Mouse (Mus musculus): Measurements from ENCODE around the gene Cdhr5. TPM values are rescaled to one million over a fixed set of nuclear protein-coding genes. Genes with fewer than 3 reads are reported as not detected.
A peak's percentile ranks its signal among the peaks of the same experiment; 100 is the strongest.

Gene Cdhr5
- total RNA-seq, 1 experiment: 0.13 TPM

DNA sequence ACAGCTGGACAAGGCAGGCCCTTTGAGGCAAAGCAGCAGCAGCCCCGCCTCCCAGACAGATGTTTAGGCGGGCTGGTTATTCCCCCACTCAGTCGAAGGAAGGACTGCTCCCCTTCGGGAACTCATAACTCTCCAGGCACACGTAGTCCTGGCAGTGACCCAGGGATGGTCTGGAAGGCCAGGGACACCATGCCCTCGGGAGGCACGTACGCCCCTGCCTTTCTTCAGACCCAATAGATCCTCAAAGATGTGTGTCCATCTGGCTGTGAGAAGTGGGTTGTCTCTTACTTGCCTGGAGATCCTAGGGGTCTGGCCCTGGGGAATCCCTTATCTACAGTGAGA lies 54.5 kb downstream of the Cdhr5 start:
- H3K27ac ChIP-seq (ENCODE audit: insufficient read depth, low read depth, low read length, poor library complexity, severe bottlenecking): no peak overlapping the region
- H3K36me3 ChIP-seq (ENCODE audit: control insufficient read depth, insufficient read depth, low read length, poor library complexity, severe bottlenecking): peaks cover 16% of the 10 kb centered on the region
- peak overlapping the region; percentile 34 to 59; a peak in 3 of 4 replicates for H3K4me3 ChIP-seq (ENCODE audit: insufficient read depth in 1 of 2, low read depth in 1 of 2, low read length in 2 of 2, poor library complexity in 1 of 2, severe bottlenecking in 1 of 2)
- no peak for DNase-seq (ENCODE audit: low read depth, low spot score)
- H3K9me3 ChIP-seq (ENCODE audit: control insufficient read depth, insufficient read depth, low read depth, low read length): no peaks in the 10 kb centered on the region
- TF ChIP-seq ZC3H11A (IDR thresholded peaks at IDR 0.05; ENCODE audit: borderline replicate concordance, low read depth, low read length): no peak
- TF ChIP-seq ZNF384 (IDR thresholded peaks at IDR 0.05; ENCODE audit: low read depth, low read length): no peak
- no peak for TF ChIP-seq CHD2 (IDR thresholded peaks at IDR 0.05; ENCODE audit: low read depth, low read length)
- no peak for TF ChIP-seq MAFK (IDR thresholded peaks at IDR 0.05; ENCODE audit: insufficient read depth, low read depth, low read length)
- no peak for TF ChIP-seq HCFC1 (IDR thresholded peaks at IDR 0.05; ENCODE audit: borderline replicate concordance, insufficient read depth, low read length)
- H3K4me1 ChIP-seq (ENCODE audit: control insufficient read depth in 2 of 2, insufficient read depth in 2 of 2, low read length in 2 of 2, poor library complexity in 1 of 2): peaks cover 0 to 20% of the 10 kb centered on the region in 2 experiments; a peak in 3 of 4 replicates
- H3K9ac ChIP-seq (ENCODE audit: insufficient read depth, low read depth, low read length, poor library complexity, severe bottlenecking): peak overlapping the region; percentile 36; the same call in 1 of the 2 replicates
- in situ Hi-C loops (cut with MboI; ENCODE audit: low sequenced_read_pairs in 2 of 2, unreplicated experiment in 2 of 2): no loop called here

DNA sequence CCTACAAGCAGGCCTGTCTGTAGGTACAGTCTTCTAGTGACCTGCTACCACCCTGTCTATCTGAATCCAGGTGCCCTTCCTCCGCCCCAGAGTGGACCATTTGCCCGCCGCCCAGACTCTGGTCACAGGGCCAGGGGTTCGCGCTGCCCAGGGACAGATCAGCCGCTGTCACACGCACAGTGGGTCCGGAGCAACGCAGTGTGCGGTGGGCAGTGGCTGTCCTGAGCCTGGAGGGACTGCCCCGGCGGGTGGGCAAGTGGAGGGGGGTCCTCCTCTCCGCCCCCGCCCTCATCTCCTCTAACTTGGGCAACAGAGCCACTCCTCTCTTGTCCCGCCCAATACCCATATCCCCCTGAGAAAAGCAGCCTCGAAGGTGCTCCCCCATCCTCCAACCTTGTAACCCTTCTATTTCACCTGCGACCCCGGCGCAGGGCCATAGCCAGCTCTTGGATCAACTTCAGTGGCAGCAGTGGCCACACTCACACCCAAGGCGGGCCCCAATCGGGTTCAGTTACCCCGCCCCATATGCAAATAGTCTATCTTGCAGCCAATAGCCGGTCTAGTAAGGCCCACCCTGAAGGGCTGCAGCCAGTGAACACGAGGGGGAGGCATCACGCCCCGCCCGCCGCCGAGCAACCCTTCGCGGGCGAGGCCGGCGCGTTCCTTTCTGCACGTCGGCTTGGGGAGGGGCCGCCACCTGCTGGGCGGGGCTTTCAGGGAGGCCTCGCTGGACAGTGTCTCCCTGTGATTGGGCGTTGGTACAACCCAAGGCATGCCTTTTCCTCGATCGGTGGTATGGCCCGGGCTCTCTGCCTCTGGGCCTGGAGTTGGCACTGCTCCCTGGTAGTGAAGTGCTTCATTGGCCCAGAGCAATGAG lies 55.1 kb downstream of the Cdhr5 start:
- Histone ChIP-seq H3K9ac (ENCODE audit: insufficient read depth, low read depth, low read length, poor library complexity, severe bottlenecking) (peak overlapping the region; percentile 60), H3K4me1 (ENCODE audit: control insufficient read depth in 2 of 2, insufficient read depth in 2 of 2, low read length in 2 of 2, poor library complexity in 1 of 2) (peaks cover 0 to 26% of the 10 kb centered on the region in 2 experiments; a peak in 3 of 4 replicates), H3K27ac (ENCODE audit: insufficient read depth, low read depth, low read length, poor library complexity, severe bottlenecking) (no peak overlapping the region), H3K36me3 (ENCODE audit: control insufficient read depth, insufficient read depth, low read length, poor library complexity, severe bottlenecking) (peaks cover 18% of the 10 kb centered on the region), H3K9me3 (ENCODE audit: control insufficient read depth, insufficient read depth, low read depth, low read length) (no peaks in the 10 kb centered on the region), H3K4me3 (ENCODE audit: insufficient read depth in 1 of 2, low read depth in 1 of 2, low read length in 2 of 2, poor library complexity in 1 of 2, severe bottlenecking in 1 of 2) (peak overlapping the region; percentile 68 to 77)
- peak; percentile 97 for DNase-seq (ENCODE audit: low read depth, low spot score)
- 0 out of 2 replicates have a peak, but pooled peaks have one; percentile 12 for TF ChIP-seq CHD2 (IDR thresholded peaks at IDR 0.05; ENCODE audit: low read depth, low read length)
- no peak for TF ChIP-seq ZNF384 (IDR thresholded peaks at IDR 0.05; ENCODE audit: low read depth, low read length)
- no peak for TF ChIP-seq ZC3H11A (IDR thresholded peaks at IDR 0.05; ENCODE audit: borderline replicate concordance, low read depth, low read length)
- no peak for TF ChIP-seq HCFC1 (IDR thresholded peaks at IDR 0.05; ENCODE audit: borderline replicate concordance, insufficient read depth, low read length)
- in situ Hi-C loops (cut with MboI; ENCODE audit: low sequenced_read_pairs in 2 of 2, unreplicated experiment in 2 of 2): no loop called here

DNA sequence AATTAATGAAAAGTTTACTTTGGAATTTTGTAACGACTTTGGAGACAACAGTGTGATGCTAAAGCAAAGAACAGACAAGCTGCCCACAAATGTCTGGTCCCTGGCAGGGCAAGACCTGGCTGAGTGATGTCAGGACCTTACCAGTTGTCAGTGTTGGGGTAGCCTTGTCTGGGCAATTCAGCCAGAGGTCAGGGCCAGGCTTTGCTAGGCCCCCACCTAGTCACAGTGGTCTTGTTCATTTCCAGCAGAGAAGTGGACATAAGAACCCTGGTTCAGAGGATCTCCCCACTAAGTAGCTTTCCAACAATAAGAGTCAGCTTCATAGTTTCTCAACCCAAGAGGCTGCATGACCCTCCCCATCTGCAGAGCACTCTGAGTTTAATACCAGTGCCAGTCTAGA lies 56.2 kb downstream of the Cdhr5 start:
- in situ Hi-C loops (cut with MboI; ENCODE audit: low sequenced_read_pairs in 2 of 2, unreplicated experiment in 2 of 2): no loop called here
- no peak overlapping the region for H3K27ac ChIP-seq (ENCODE audit: insufficient read depth, low read depth, low read length, poor library complexity, severe bottlenecking)
- H3K4me3 ChIP-seq (ENCODE audit: insufficient read depth in 1 of 2, low read depth in 1 of 2, low read length in 2 of 2, poor library complexity in 1 of 2, severe bottlenecking in 1 of 2): peak overlapping the region in 1 of 2 experiments; percentile 77; a peak in 2 of 4 replicates
- no peak overlapping the region for H3K9ac ChIP-seq (ENCODE audit: insufficient read depth, low read depth, low read length, poor library complexity, severe bottlenecking)
- H3K36me3 ChIP-seq (ENCODE audit: control insufficient read depth, insufficient read depth, low read length, poor library complexity, severe bottlenecking): peaks cover 18% of the 10 kb centered on the region
- TF ChIP-seq ZNF384 (IDR thresholded peaks at IDR 0.05; ENCODE audit: low read depth, low read length) (no peak), MAFK (IDR thresholded peaks at IDR 0.05; ENCODE audit: insufficient read depth, low read depth, low read length) (no peak), HCFC1 (IDR thresholded peaks at IDR 0.05; ENCODE audit: borderline replicate concordance, insufficient read depth, low read length) (no peak), CHD2 (IDR thresholded peaks at IDR 0.05; ENCODE audit: low read depth, low read length) (no peak), ZC3H11A (IDR thresholded peaks at IDR 0.05; ENCODE audit: borderline replicate concordance, low read depth, low read length) (no peak)
- H3K9me3 ChIP-seq (ENCODE audit: control insufficient read depth, insufficient read depth, low read depth, low read length): no peaks in the 10 kb centered on the region
- H3K4me1 ChIP-seq (ENCODE audit: control insufficient read depth in 2 of 2, insufficient read depth in 2 of 2, low read length in 2 of 2, poor library complexity in 1 of 2): peaks cover 0 to 28% of the 10 kb centered on the region in 2 experiments; a peak in 3 of 4 replicates
- DNase-seq (ENCODE audit: low read depth, low spot score): no peak

DNA sequence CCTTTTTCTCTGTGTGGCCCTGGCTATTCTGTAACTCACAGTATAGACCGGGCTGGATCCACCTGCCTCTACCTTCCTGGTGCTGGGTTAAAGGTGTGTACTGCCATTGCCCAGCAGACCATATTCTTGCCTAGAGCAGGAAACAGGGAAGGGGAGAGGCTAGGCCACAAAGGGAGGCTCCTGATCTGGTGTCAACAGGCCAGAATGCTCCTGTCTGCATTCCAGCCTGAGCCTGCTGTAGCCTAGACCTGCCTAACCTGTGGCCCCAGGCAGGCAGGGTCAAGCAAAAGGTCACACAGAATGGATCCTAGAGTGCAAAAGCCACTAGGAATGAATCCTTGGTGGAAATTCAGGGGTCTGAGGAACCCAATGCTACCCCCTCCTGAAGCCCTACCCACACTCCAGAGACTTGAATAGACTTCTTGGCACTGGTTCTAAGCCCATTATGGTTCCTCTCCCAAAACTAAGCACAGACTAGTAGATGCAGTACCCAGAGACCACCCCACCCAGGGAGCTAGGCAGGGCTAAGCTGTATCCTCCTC lies 57.0 kb downstream of the Cdhr5 start:
- peaks cover 0 to 32% of the 10 kb centered on the region in 2 experiments; a peak in 3 of 4 replicates for H3K4me1 ChIP-seq (ENCODE audit: control insufficient read depth in 2 of 2, insufficient read depth in 2 of 2, low read length in 2 of 2, poor library complexity in 1 of 2)
- H3K9me3 ChIP-seq (ENCODE audit: control insufficient read depth, insufficient read depth, low read depth, low read length): no peaks in the 10 kb centered on the region
- H3K9ac ChIP-seq (ENCODE audit: insufficient read depth, low read depth, low read length, poor library complexity, severe bottlenecking): no peak overlapping the region
- no peak for DNase-seq (ENCODE audit: low read depth, low spot score)
- no peak overlapping the region for H3K27ac ChIP-seq (ENCODE audit: insufficient read depth, low read depth, low read length, poor library complexity, severe bottlenecking)
- H3K4me3 ChIP-seq (ENCODE audit: insufficient read depth in 1 of 2, low read depth in 1 of 2, low read length in 2 of 2, poor library complexity in 1 of 2, severe bottlenecking in 1 of 2): no peak overlapping the region
- peaks cover 18% of the 10 kb centered on the region for H3K36me3 ChIP-seq (ENCODE audit: control insufficient read depth, insufficient read depth, low read length, poor library complexity, severe bottlenecking)
- in situ Hi-C loops (cut with MboI; ENCODE audit: low sequenced_read_pairs in 2 of 2, unreplicated experiment in 2 of 2): no loop called here
- TF ChIP-seq ZC3H11A (IDR thresholded peaks at IDR 0.05; ENCODE audit: borderline replicate concordance, low read depth, low read length) (no peak), MAFK (IDR thresholded peaks at IDR 0.05; ENCODE audit: insufficient read depth, low read depth, low read length) (no peak), CHD2 (IDR thresholded peaks at IDR 0.05; ENCODE audit: low read depth, low read length) (no peak), HCFC1 (IDR thresholded peaks at IDR 0.05; ENCODE audit: borderline replicate concordance, insufficient read depth, low read length) (no peak), ZNF384 (IDR thresholded peaks at IDR 0.05; ENCODE audit: low read depth, low read length) (no peak)

Other genes with a start within 250 kb of the Cdhr5 start
- gene Gm17387, start 247.7 kb downstream of the Cdhr5 start, total RNA-seq (2012; rRNA removed): not detected in 2 replicates
- 31.1 and 78.3 TPM in 2 replicates for gene B4galnt4, start 215.7 kb downstream of the Cdhr5 start, total RNA-seq (2012; rRNA removed)
- gene Pkp3, start 198.6 kb downstream of the Cdhr5 start, total RNA-seq (2012; rRNA removed): 8.0 and 12.2 TPM in 2 replicates
- gene Sigirr, start 176.2 kb downstream of the Cdhr5 start, total RNA-seq (2012; rRNA removed): 18.2 and 56.2 TPM in 2 replicates
- gene Ano9, start 159.0 kb downstream of the Cdhr5 start, total RNA-seq (2012; rRNA removed): 26.4 and 102 TPM in 2 replicates
- 65.1 and 82.8 TPM in 2 replicates for gene Ptdss2, start 154.4 kb downstream of the Cdhr5 start, total RNA-seq (2012; rRNA removed)
- 61.9 and 70.3 TPM in 2 replicates for gene Rnh1, start 103.9 kb downstream of the Cdhr5 start, total RNA-seq (2012; rRNA removed)
- gene Hras, start 82.8 kb downstream of the Cdhr5 start, total RNA-seq (2012; rRNA removed): 130 and 133 TPM in 2 replicates
- gene Lrrc56, start 82.6 kb downstream of the Cdhr5 start, total RNA-seq (2012; rRNA removed): 3.3 and 3.9 TPM in 2 replicates
- gene Lmntd2, start 62.7 kb downstream of the Cdhr5 start, total RNA-seq (2012; rRNA removed): 4.0 and 6.4 TPM in 2 replicates
- gene Rassf7, start 60.9 kb downstream of the Cdhr5 start, total RNA-seq (2012; rRNA removed): 32.2 and 44.3 TPM in 2 replicates
- gene Phrf1, start 48.0 kb downstream of the Cdhr5 start, total RNA-seq (2012; rRNA removed): 101 and 107 TPM in 2 replicates
- gene Irf7, start 10.3 kb downstream of the Cdhr5 start, total RNA-seq (2012; rRNA removed): 0.58 and 0.67 TPM in 2 replicates
- 12.0 and 31.9 TPM in 2 replicates for gene Sct, start 2.3 kb upstream of the Cdhr5 start, total RNA-seq (2012; rRNA removed)
- gene Drd4, start 15.2 kb upstream of the Cdhr5 start, total RNA-seq (2012; rRNA removed): 0.76 and 0.95 TPM in 2 replicates
- gene Deaf1, start 50.9 kb upstream of the Cdhr5 start, total RNA-seq (2012; rRNA removed): 23.7 and 31.1 TPM in 2 replicates
- 7.3 and 9.7 TPM in 2 replicates for gene Tmem80, start 51.0 kb upstream of the Cdhr5 start, total RNA-seq (2012; rRNA removed)
- gene Eps8l2, start 62.1 kb upstream of the Cdhr5 start, total RNA-seq (2012; rRNA removed): 9.7 and 10.4 TPM in 2 replicates
- gene Taldo1, start 115.4 kb upstream of the Cdhr5 start, total RNA-seq (2012; rRNA removed): 327 and 432 TPM in 2 replicates
- 25.9 and 41.2 TPM in 2 replicates for gene Gatd1, start 137.3 kb upstream of the Cdhr5 start, total RNA-seq (2012; rRNA removed)
- 1.5 and 2.7 TPM in 2 replicates for gene Cend1, start 152.7 kb upstream of the Cdhr5 start, total RNA-seq (2012; rRNA removed)
- 16.2 and 19.8 TPM in 2 replicates for gene Slc25a22, start 161.1 kb upstream of the Cdhr5 start, total RNA-seq (2012; rRNA removed)
- 23.4 and 36.0 TPM in 2 replicates for gene Pidd1, start 167.2 kb upstream of the Cdhr5 start, total RNA-seq (2012; rRNA removed)
- 3,085 and 4,150 TPM in 2 replicates for gene Rplp2, start 170.6 kb upstream of the Cdhr5 start, total RNA-seq (2012; rRNA removed)
- gene Pnpla2, start 178.4 kb upstream of the Cdhr5 start, total RNA-seq (2012; rRNA removed): 10.7 and 12.7 TPM in 2 replicates
- 5.8 and 11.7 TPM in 2 replicates for gene Cracr2b, start 184.3 kb upstream of the Cdhr5 start, total RNA-seq (2012; rRNA removed)
- 238 and 257 TPM in 2 replicates for gene Cd151, start 190.6 kb upstream of the Cdhr5 start, total RNA-seq (2012; rRNA removed)
- 110 and 120 TPM in 2 replicates for gene Polr2l, start 198.3 kb upstream of the Cdhr5 start, total RNA-seq (2012; rRNA removed)
- gene Tspan4, start 198.5 kb upstream of the Cdhr5 start, total RNA-seq (2012; rRNA removed): 75.9 and 98.8 TPM in 2 replicates